Mouse (Mus musculus): ENCODE measurements at regions not wholly inside any gene's neighbourhood (a gene's known extent, or its start where the extent isn't known, plus 50 kb on each side); places are given as distances from the start of the nearest gene placed in this dataset.

DNA sequence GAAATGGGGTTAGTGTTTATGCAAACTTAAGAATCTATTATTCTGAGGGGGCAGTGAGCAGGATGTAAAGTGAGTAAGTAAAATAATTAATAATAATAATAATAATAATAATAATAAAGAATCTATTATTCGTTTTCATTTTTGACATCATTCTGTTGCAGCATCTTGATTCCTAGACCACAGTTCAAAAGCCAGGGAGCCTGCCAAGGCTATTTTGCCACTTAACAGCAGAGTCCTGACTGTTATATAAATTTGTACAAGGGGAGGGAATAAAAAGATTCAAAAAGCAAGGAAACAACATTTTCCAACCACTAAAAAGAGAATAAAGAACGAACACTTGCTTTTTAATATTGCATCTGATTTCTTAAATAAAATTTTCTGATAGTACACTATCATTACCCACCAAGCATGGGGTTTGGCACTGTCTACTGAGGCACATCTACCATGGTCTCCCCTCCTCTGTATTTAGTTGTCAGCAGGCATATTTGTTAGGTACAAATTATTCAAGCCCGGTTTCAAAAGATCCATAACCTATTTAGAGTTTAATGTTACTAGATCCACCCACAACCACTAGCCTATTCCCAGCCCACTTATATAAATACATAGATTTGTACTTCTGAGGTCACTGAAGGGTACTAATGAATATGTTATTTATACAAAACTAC is 228.8 kb upstream of the Zic4 start:
- no peak for DNase-seq (ENCODE audit: low read depth, low spot score)

- DNase-seq (ENCODE audit: low read depth, low spot score): no peak
Measured at GRCm38 (mm10) chr9:91134325-91134724, 227.9 kb upstream of the Zic4 start.

DNA sequence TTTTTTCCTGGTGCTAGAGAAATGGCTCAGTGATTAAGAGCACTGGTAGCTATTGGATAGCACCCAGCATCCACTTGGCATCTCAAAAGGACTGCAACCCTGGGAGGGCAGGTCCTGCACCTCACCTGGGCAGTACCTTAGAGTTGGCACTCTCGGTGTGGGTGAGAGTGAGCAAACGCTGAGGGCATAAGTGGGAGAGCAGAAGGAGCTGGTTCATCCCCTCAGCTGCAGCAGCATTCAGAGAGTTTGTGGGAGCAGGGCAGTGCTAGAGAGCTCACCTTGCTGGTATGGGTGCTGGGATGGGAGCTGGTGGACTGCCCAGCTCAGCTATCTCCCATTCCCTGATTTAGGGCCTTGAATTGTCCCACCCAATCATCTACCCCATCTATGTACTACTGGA is 227.1 kb upstream of the Zic4 start:
- DNase-seq (ENCODE audit: low read depth, low spot score): no peak

DNA sequence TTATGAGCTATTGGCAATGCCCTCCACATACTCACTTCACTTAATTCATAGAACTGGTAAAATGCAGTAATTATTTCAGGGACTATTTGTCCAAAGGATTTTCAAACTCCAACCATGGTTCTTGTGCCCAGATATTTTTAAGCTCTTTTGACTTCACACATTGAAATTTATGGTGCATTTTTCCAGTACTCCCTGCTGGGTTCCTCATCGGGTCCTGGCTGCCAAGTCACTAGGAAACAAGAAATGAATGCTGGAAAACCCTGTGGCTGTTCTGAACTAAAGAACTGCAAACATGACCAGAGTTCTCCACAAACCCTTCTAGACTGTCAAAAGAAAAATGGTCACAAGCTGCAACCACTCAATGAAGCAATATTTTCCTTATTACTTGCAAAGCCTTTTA is 221.6 kb upstream of the Zic4 start:
- no peak for DNase-seq (ENCODE audit: low read depth, low spot score)

DNA sequence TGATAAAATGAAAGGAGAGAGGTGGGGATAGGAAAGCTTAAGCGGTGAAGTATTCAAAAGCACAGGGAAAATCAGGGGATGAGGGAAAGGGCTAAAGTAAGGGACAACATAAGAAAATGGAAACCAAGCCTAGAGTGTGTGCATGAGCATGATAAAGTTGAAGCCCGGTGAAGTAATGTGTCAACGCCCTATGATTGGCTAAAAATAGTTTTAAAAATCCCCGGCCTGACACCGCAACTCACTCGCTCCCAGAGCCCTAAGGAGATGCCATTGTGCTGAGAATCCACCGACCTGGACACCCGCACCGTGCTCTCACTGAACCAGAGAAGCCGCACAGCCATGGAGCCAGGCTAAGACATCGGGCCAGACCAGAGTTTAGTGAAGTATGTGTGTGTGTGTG is 210.3 kb upstream of the Zic4 start:
- DNase-seq (ENCODE audit: low read depth, low spot score): no peak

- DNase-seq (ENCODE audit: low read depth, low spot score): no peak
Measured at GRCm38 (mm10) chr9:91159311-91159710, 202.9 kb upstream of the Zic4 start.

DNA sequence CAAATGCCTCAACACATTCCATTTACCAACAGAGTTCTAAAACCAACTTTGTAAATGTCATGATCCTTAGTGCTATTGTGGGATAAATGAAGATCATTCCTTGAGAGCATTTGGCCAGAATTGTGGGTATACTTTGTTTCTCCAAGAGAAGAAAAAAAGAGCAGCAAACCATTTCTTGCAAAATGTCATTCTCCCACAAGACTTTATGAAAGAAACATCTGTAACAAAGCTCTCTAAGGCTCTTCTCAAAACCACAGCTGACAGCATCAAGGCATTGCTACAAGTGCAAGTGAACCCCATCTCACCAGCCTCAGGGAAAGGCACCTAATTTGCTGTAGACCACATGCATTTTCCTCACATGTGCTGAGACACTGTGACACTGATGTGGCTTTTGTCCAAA is 194.3 kb upstream of the Zic4 start:
- DNase-seq (ENCODE audit: low read depth, low spot score): no peak

- DNase-seq (ENCODE audit: low read depth, low spot score): no peak
Measured at GRCm38 (mm10) chr9:91193221-91193620, 169.0 kb upstream of the Zic4 start.

DNA sequence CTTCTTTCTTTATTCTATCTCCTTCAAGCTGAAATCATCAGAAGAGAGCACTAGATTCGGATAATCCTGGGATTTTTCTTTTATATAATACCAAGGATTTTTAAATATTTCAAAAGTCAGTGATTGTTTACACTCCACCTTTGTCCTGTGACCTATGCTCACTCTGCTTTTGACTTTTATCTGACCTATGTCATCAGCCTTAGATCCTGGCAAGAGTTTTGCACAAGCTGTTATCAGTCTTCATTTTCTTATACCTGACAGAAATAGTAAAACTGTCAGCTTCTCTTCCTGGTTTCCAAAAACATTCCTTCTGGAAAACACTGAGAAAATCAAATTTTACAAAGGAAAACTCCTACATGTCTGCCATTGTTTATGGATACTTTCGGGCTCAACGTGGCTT is 168.3 kb upstream of the Zic4 start:
- no peak for DNase-seq (ENCODE audit: low read depth, low spot score)

DNA sequence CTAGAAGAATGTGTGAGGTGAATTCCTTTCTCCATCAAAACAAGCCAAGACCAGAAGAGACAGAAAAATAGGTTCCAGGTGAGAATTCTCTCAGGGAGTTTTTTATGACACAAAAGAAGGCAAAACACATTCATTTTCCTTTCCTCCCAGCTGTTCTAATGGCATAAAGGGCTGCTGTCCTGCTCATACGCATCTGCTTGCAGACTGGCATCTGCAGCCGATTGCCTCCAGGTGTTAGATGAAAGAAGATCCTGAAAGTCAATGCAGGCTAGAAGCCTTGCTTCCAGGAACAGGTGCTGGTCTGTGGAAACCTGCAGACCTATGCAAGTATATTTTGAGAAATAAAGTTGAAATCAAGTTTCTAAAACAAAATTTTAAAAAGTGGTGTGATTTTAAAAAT is 154.9 kb upstream of the Zic4 start:
- no peak for DNase-seq (ENCODE audit: low read depth, low spot score)

- no peak for DNase-seq (ENCODE audit: low read depth, low spot score)
Measured at GRCm38 (mm10) chr9:91227673-91228440, 134.4 kb upstream of the Zic4 start.

DNA sequence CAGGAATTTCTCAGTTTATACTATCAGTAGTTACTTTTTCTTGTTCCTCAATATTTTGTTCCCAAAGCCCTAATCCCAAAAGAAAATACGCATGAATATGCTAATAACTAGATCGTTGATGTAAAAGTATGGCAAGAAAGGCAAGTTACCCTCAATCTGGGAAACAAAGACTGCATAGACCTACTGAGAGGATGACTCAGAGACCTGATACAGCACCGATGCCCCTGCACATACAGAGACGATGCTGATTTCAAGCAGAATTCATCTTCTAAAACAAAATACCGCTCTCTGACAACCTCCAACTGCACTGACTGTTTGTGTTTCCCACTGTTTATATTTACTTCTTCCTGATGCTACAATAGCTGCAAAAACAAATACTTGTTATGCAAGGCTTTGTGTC is 133.7 kb upstream of the Zic4 start:
- no peak for DNase-seq (ENCODE audit: low read depth, low spot score)

DNA sequence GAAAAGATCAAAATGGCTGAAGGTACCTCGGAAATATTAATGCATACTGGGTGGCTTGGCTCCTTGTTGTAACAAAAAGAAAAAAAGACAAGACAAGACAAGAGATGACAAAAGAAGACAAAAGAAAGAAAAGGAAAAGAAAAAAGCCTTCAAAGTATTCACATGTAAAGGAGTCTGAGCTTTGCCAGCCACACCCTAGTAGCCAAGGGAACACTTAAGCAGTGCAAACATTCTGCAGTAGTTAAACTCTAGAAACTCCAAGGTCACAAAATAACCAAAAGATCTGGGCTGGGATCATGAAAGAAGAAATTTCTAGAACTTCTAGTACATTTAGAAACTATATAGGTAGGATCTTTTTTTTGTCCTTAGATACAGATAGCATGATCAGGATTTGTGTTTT is 108.3 kb upstream of the Zic4 start:
- DNase-seq (ENCODE audit: low read depth, low spot score): peak; percentile 68

- DNase-seq (ENCODE audit: low read depth, low spot score): peak; percentile 5
Measured at GRCm38 (mm10) chr9:91291340-91291739, 70.9 kb upstream of the Zic4 start.

Measured in R1 (cell line).